Mouse (Mus musculus) embryonic facial prominence, embryonic 10.5 days (tissue): ENCODE measurements around the gene 9430015G10Rik. TPM values are rescaled to one million over a fixed set of nuclear protein-coding genes. Genes with fewer than 3 reads are reported as not detected.
"Not testable (repeated sequence)": the region's sequence is repeated elsewhere in the genome, so short reads cannot be mapped to it uniquely, and the experiment has no call there.

Experiments used
- DNase-seq: peaks from one replicate; pipeline ENCODE4 v3.0.0-alpha.2; 2017; ENCODE audit warnings: low spot score
- H3K27ac ChIP-seq: fragments of 300-500 bp; sonication (generic); replicated peaks from 2 replicates; pipeline ENCODE4 v1.5.1; 2016; ENCODE audit warnings: mild to moderate bottlenecking
- H3K27me3 ChIP-seq: fragments of 300-500 bp; sonication (generic); replicated peaks from 2 replicates; pipeline ENCODE4 v1.6.1; 2016; ENCODE audit warnings: low read depth, mild to moderate bottlenecking; ENCODE audit not compliant: poor library complexity, severe bottlenecking
- H3K36me3 ChIP-seq: fragments of 300-500 bp; sonication (generic); replicated peaks from 2 replicates; pipeline ENCODE4 v1.6.1; 2016; ENCODE audit warnings: mild to moderate bottlenecking, moderate library complexity
- H3K4me1 ChIP-seq: fragments of 300-500 bp; sonication (generic); 2 replicates; pipeline ENCODE4 v1.6.1; 2016
- H3K4me3 ChIP-seq: fragments of 300-500 bp; sonication (generic); 2 replicates; pipeline ENCODE4 v1.5.1; 2016; ENCODE audit warnings: mild to moderate bottlenecking, moderate library complexity
- H3K9me3 ChIP-seq: fragments of 300-500 bp; sonication (generic); 2 replicates; pipeline ENCODE4 v1.6.1; 2016; ENCODE audit warnings: mild to moderate bottlenecking
- WGBS: fragments of 180-500 bp; shearing (Covaris S2); methylation state at CpG from one replicate; pipeline ENCODE4 v1.1.7; 2016; 5-methylcytosine and 5-hydroxymethylcytosine counted together
- polyA plus RNA-seq: library from polyadenylated mRNA; unstranded; fragments of >200 nt; fragmentation: Nextera tagmentation; extraction: Ambion mirVana; gene quantifications from 2 replicates; pipeline ENCODE4 v1.2.1, GENCODE M21; 2016

9430015G10Rik gene
- polyA plus RNA-seq, 1 experiment from 2014 or later = 73.9 TPM

GRCm38 (mm10) chr4:156150887-156151286, 41.1 kb downstream of the 9430015G10Rik start:
- not testable (repeated sequence) for DNase-seq
- WGBS = 90% methylated on average over 10 of the region's 10 CpGs

GRCm38 (mm10) chr4:156154771-156155170, 45.0 kb downstream of the 9430015G10Rik start:
- WGBS = 93% methylated on average over 3 of the region's 3 CpGs
- no peak overlapping the region for H3K4me3 ChIP-seq
- no peak overlapping the region for H3K27ac ChIP-seq
- H3K36me3 ChIP-seq = no peaks in the 10 kb centered on the region
- H3K27me3 ChIP-seq = no peaks in the 10 kb centered on the region
- H3K9me3 ChIP-seq = peaks cover 31% of the 10 kb centered on the region
- H3K4me1 ChIP-seq = no peaks in the 10 kb centered on the region
- peak; percentile 5 for DNase-seq

More at GRCm38 (mm10) chr4:156150887-156151286, 41.1 kb downstream of the 9430015G10Rik start:
- H3K9me3 ChIP-seq = peaks cover 13% of the 10 kb centered on the region; the same call in 1 of the 2 replicates
- H3K27me3 ChIP-seq, H3K36me3 ChIP-seq, H3K4me3 ChIP-seq, H3K4me1 ChIP-seq, H3K27ac ChIP-seq: not testable (repeated sequence)

GRCm38 (mm10) chr4:156166477-156166876, 56.7 kb downstream of the 9430015G10Rik start:
- H3K36me3 ChIP-seq = peaks cover 98% of the 10 kb centered on the region
- WGBS = 89% methylated on average over 9 of the region's 9 CpGs
- no peaks in the 10 kb centered on the region for H3K27me3 ChIP-seq
- H3K9me3 ChIP-seq = peaks cover 18% of the 10 kb centered on the region
- DNase-seq = no peak
- H3K4me1 ChIP-seq = no peaks in the 10 kb centered on the region
- no peak overlapping the region for H3K27ac ChIP-seq
- H3K4me3 ChIP-seq = no peak overlapping the region

GRCm38 (mm10) chr4:156168611-156169010, 58.8 kb downstream of the 9430015G10Rik start:
- no peaks in the 10 kb centered on the region for H3K27me3 ChIP-seq
- 91% methylated on average over 8 of the region's 8 CpGs for whole genome bisulfite sequencing
- H3K9me3 ChIP-seq = no peaks in the 10 kb centered on the region

GRCm38 (mm10) chr4:156169129-156169528, 59.3 kb downstream of the 9430015G10Rik start:
- Histone ChIP-seq H3K36me3 (peaks cover 100% of the 10 kb centered on the region), H3K4me3 (no peak overlapping the region), H3K4me1 (no peaks in the 10 kb centered on the region), H3K27me3 (no peaks in the 10 kb centered on the region), H3K9me3 (no peaks in the 10 kb centered on the region), H3K27ac (no peak overlapping the region)
- 95% methylated on average over 10 of the region's 10 CpGs for WGBS
- DNase-seq = no peak

More at GRCm38 (mm10) chr4:156168611-156169010, 58.8 kb downstream of the 9430015G10Rik start:
- no peak overlapping the region for H3K27ac ChIP-seq
- DNase-seq = no peak
- peaks cover 100% of the 10 kb centered on the region for H3K36me3 ChIP-seq
- H3K4me1 ChIP-seq = no peaks in the 10 kb centered on the region
- no peak overlapping the region for H3K4me3 ChIP-seq

- Histone ChIP-seq H3K36me3 (peaks cover 100% of the 10 kb centered on the region), H3K9me3 (no peaks in the 10 kb centered on the region), H3K4me3 (no peak overlapping the region), H3K27ac (no peak overlapping the region), H3K27me3 (no peaks in the 10 kb centered on the region), H3K4me1 (no peaks in the 10 kb centered on the region)
- WGBS = 95% methylated on average over 11 of the region's 11 CpGs
- no peak for DNase-seq
These were observed 62.0 kb downstream of the 9430015G10Rik start for GRCm38 (mm10) chr4:156171828-156172227.

Other genes starting within 250 kb of the 9430015G10Rik start
- gene Tas1r3, start 246.6 kb upstream of the 9430015G10Rik start, polyA plus RNA-seq = 0.29 and 0.43 TPM in 2 replicates
- gene Cptp, start 240.5 kb upstream of the 9430015G10Rik start, polyA plus RNA-seq = 18.6 and 19.4 TPM in 2 replicates
- 97.9 and 109 TPM in 2 replicates for gene Ints11, start 240.4 kb upstream of the 9430015G10Rik start, polyA plus RNA-seq
- 50.1 and 52.7 TPM in 2 replicates for gene Pusl1, start 218.2 kb upstream of the 9430015G10Rik start, polyA plus RNA-seq
- gene Acap3, start 218.2 kb upstream of the 9430015G10Rik start, polyA plus RNA-seq = 24.1 and 28.0 TPM in 2 replicates
- gene Ube2j2, start 166.2 kb upstream of the 9430015G10Rik start, polyA plus RNA-seq = 146 and 151 TPM in 2 replicates
- 22.7 and 23.6 TPM in 2 replicates for gene C1qtnf12, start 147.7 kb upstream of the 9430015G10Rik start, polyA plus RNA-seq
- 12.7 and 15.7 TPM in 2 replicates for gene B3galt6, start 117.3 kb upstream of the 9430015G10Rik start, polyA plus RNA-seq
- 132 and 138 TPM in 2 replicates for gene Sdf4, start 117.1 kb upstream of the 9430015G10Rik start, polyA plus RNA-seq
- 1.1 and 1.4 TPM in 2 replicates for gene Tnfrsf4, start 96.1 kb upstream of the 9430015G10Rik start, polyA plus RNA-seq
- 1.2 and 1.4 TPM in 2 replicates for gene Tnfrsf18, start 83.8 kb upstream of the 9430015G10Rik start, polyA plus RNA-seq
- gene Ttll10, start 50.6 kb upstream of the 9430015G10Rik start, polyA plus RNA-seq = 0.69 and 0.95 TPM in 2 replicates
- 0.70 and 0.89 TPM in 2 replicates for gene Rnf223, start 20.5 kb downstream of the 9430015G10Rik start, polyA plus RNA-seq
- 59.0 and 61.7 TPM in 2 replicates for gene Agrn, start 87.5 kb downstream of the 9430015G10Rik start, polyA plus RNA-seq
- gene Isg15, start 90.8 kb downstream of the 9430015G10Rik start, polyA plus RNA-seq = 0.34 and 0.47 TPM in 2 replicates
- 2.2 and 2.7 TPM in 2 replicates for gene AW011738, start 93.3 kb downstream of the 9430015G10Rik start, polyA plus RNA-seq
- gene Perm1, start 105.9 kb downstream of the 9430015G10Rik start, polyA plus RNA-seq = 0.60 and 0.65 TPM in 2 replicates
- 22.5 and 23.9 TPM in 2 replicates for gene Plekhn1, start 124.9 kb downstream of the 9430015G10Rik start, polyA plus RNA-seq
- 110 and 120 TPM in 2 replicates for gene Noc2l, start 126.0 kb downstream of the 9430015G10Rik start, polyA plus RNA-seq
- gene Samd11, start 145.7 kb downstream of the 9430015G10Rik start, polyA plus RNA-seq = 1.2 and 1.6 TPM in 2 replicates
- gene Vmn2r-ps159, start 221.1 kb downstream of the 9430015G10Rik start, polyA plus RNA-seq = not detected in 2 replicates